Mouse (Mus musculus) hindbrain, embryonic 14.5 days (tissue): Measurements from ENCODE around the gene Clasp1. TPM values are rescaled to one million over a fixed set of nuclear protein-coding genes. Genes with fewer than 3 reads are reported as not detected.
"Not testable (repeated sequence)": the region's sequence is repeated elsewhere in the genome, so short reads cannot be mapped to it uniquely, and the experiment has no call there.

ENCODE experiments used
- ATAC-seq: fragments of 200-750 bp; cut with Nextera tagmentation; 2 replicates; pipeline ENCODE4 v1.8.0; 2017; ENCODE audit warnings: moderate number of reproducible peaks, mild to moderate bottlenecking, moderate TSS enrichment, moderate library complexity; ENCODE audit not compliant: low FRiP score
- DNase-seq: peaks from one replicate; pipeline ENCODE4 v3.0.0-alpha.2; 2015; ENCODE audit warnings: low spot score
- H3K27ac ChIP-seq: fragments of 300-500 bp; sonication (generic); 2 replicates; pipeline ENCODE4 v1.5.1; 2014; ENCODE audit warnings: mild to moderate bottlenecking, moderate library complexity
- H3K27me3 ChIP-seq: fragments of 300-500 bp; sonication (generic); 2 replicates; pipeline ENCODE4 v1.6.1; 2014; ENCODE audit warnings: mild to moderate bottlenecking, low read length, mixed read lengths; ENCODE audit not compliant: control insufficient read depth, insufficient read depth
- H3K36me3 ChIP-seq: fragments of 300-500 bp; sonication (generic); replicated peaks from 2 replicates; pipeline ENCODE4 v1.6.1; 2014; ENCODE audit not compliant: control insufficient read depth, insufficient read depth
- H3K4me1 ChIP-seq: fragments of 300-500 bp; sonication (generic); replicated peaks from 2 replicates; pipeline ENCODE4 v1.6.1; 2014; ENCODE audit warnings: antibody characterized with exemption, low read length, mixed read lengths; ENCODE audit not compliant: control insufficient read depth, insufficient read depth
- H3K4me2 ChIP-seq: fragments of 300-500 bp; sonication (generic); replicated peaks from 2 replicates; pipeline ENCODE4 v1.6.1; 2014; ENCODE audit warnings: mild to moderate bottlenecking, moderate library complexity
- H3K4me3 ChIP-seq: fragments of 300-500 bp; sonication (generic); replicated peaks from 2 replicates; pipeline ENCODE4 v1.5.1; 2014; ENCODE audit warnings: mild to moderate bottlenecking, low read length
- H3K9ac ChIP-seq: fragments of 300-500 bp; sonication (generic); 2 replicates; pipeline ENCODE4 v1.6.1; 2014
- H3K9me3 ChIP-seq: fragments of 300-500 bp; sonication (generic); 2 replicates; pipeline ENCODE4 v1.6.1; 2016; ENCODE audit warnings: low read length; ENCODE audit not compliant: control insufficient read depth
- WGBS: fragments of 180-500 bp; shearing (Covaris S2); extraction: QIAGEN DNeasy Blood & Tissue Kit; methylation state at CpG from one replicate; pipeline ENCODE4 v1.1.7; 2014; 5-methylcytosine and 5-hydroxymethylcytosine counted together
- polyA plus RNA-seq: library from polyadenylated mRNA; unstranded; fragments of >200 nt; fragmentation: Nextera tagmentation; extraction: Ambion mirVana; gene quantifications from 2 replicates; pipeline ENCODE4 v1.2.1, GENCODE M21; 2014

Clasp1 gene
- polyA plus RNA-seq, 1 experiment from 2014 or later = 130 TPM

DNA sequence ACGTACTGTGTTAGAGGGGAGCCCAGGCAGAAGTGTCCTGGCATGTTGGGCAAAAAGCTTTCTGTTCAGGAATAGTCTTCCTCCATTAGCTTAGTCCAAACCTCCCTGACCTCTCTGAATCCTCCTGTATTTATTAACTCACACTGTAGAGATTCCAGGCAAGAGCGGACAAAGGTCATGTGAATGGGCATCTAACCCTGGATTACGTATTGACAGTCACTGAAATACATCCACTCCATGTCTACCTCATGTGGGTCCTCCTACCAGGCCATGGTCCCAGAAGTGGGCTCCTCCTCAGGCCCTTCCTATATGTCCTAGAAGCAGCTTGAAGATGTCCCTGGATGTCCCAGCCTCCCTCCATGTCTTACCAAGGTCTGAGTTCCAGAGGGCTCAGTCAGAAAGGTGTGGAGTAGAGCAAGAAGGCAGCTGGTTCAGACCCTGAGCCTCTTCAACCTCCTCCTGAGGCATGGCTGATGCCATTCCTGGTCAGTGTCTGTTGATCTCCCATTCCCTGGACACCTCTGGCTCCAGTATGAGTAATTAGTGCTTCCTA is 224.8 kb downstream of the Clasp1 start:
- ATAC-seq = no peak
- no peak overlapping the region for H3K4me2 ChIP-seq
- no peak for DNase-seq
- no peaks in the 10 kb centered on the region for H3K4me1 ChIP-seq
- WGBS = 96% methylated on average over 3 of the region's 3 CpGs
- peaks cover 28% of the 10 kb centered on the region for H3K36me3 ChIP-seq
- no peaks in the 10 kb centered on the region for H3K9me3 ChIP-seq
- no peak overlapping the region for H3K9ac ChIP-seq
- no peaks in the 10 kb centered on the region for H3K27me3 ChIP-seq
- no peak overlapping the region for H3K27ac ChIP-seq
- no peak overlapping the region for H3K4me3 ChIP-seq

DNA sequence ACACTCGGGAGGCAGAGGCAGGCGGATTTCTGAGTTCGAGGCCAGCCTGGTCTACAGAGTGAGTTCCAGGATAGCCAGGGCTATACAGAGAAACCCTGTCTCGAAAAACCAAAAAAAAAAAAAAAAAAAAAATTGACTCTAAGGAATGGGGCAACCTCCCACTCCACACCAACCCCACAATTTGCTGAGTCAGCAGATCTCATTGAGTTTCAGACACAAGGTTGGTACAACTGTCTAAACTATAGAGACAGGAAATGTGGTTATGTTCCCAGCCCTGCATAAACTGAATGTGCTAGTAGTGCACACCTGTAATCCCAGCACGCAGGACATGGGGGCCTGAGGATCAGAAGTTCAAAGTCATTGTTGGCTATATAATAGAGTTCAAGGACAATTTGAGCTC is 232.2 kb downstream of the Clasp1 start:
- not testable (repeated sequence) for ATAC-seq, H3K4me2 ChIP-seq, H3K9ac ChIP-seq, H3K36me3 ChIP-seq, H3K4me3 ChIP-seq, H3K4me1 ChIP-seq, H3K27me3 ChIP-seq, DNase-seq, H3K27ac ChIP-seq, H3K9me3 ChIP-seq
- WGBS = 94% methylated on average over 4 of the region's 5 CpGs

DNA sequence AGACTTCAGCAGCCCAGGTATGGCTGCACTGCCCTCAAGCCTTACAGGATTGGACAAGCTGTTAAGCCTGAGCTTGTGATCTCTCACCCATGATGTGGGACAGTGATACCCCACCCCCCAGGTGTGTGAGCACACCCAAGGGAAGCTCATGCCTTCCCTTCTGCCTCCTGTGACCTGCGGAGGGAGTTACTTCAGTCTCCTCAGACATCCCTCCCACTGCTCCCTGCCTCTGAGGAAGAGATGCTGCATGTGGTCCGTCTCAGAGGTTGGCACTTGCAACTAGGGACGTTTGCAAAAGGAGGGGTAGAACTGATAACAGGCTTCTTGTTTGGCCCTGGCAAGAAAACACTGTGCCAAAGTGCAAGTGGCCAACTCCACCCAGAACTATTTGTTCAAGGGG is 234.0 kb downstream of the Clasp1 start:
- H3K4me1 ChIP-seq = peaks cover 4% of the 10 kb centered on the region; the same call in 1 of the 2 replicates
- no peaks in the 10 kb centered on the region for H3K36me3 ChIP-seq
- DNase-seq = no peak
- no peak overlapping the region for H3K4me3 ChIP-seq
- H3K9ac ChIP-seq = no peak overlapping the region
- H3K27ac ChIP-seq = no peak overlapping the region
- 61% methylated on average over 3 of the region's 3 CpGs for WGBS
- ATAC-seq = no peak
- H3K4me2 ChIP-seq = no peak overlapping the region
- H3K27me3 ChIP-seq = peaks cover 7% of the 10 kb centered on the region
- no peaks in the 10 kb centered on the region for H3K9me3 ChIP-seq

DNA sequence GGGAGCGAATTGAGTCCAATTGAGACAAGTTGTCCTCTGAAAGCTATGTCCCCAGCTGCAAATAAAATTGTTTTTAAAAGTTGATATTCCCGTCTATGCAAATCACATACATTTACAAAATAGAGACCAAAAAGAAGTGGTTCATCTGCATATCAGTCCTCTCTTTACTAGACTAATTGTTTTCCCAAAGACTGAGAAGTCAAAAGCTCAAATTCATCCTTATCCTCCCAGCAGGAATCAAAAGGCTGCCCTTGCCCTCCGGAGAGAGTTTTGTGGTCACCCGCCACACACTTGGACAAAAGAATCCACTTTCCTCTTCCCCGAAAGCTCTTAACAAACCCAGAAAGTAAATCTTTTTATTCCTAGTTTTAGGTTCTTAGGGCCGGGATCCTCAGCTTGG is 236.6 kb downstream of the Clasp1 start:
- H3K9me3 ChIP-seq = no peaks in the 10 kb centered on the region
- DNase-seq = no peak
- WGBS = 27% methylated on average over 6 of the region's 6 CpGs
- H3K27ac ChIP-seq = no peak overlapping the region
- H3K36me3 ChIP-seq = no peaks in the 10 kb centered on the region
- H3K4me2 ChIP-seq = no peak overlapping the region
- H3K9ac ChIP-seq = no peak overlapping the region
- H3K4me3 ChIP-seq = no peak overlapping the region
- H3K27me3 ChIP-seq = peaks cover 22% of the 10 kb centered on the region
- peaks cover 10% of the 10 kb centered on the region for H3K4me1 ChIP-seq
- ATAC-seq = no peak

DNA sequence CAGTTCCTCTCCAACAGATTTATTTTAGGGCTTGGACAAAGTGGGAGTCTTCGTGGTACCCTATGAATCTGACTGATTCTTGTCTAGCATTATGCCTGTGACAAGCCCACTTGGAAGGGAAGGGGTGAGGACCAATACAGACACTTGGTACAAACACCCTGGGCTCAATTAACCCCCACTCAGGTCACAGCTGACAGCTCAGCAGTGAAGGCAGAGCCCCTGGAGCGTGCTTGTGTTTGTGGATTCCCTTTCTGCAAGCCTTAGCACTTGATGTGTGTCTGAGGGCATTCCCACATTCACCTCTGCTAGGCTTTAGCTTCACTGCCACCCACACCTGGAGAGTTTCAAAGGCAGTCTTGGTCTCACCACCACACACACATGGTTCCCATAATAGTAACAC is 237.1 kb downstream of the Clasp1 start:
- H3K4me3 ChIP-seq = no peak overlapping the region
- no peaks in the 10 kb centered on the region for H3K9me3 ChIP-seq
- no peak for DNase-seq
- ATAC-seq = no peak
- WGBS = 52% methylated on average over 2 of the region's 2 CpGs
- peaks cover 22% of the 10 kb centered on the region for H3K27me3 ChIP-seq
- no peaks in the 10 kb centered on the region for H3K36me3 ChIP-seq
- H3K9ac ChIP-seq = no peak overlapping the region
- H3K27ac ChIP-seq = no peak overlapping the region
- H3K4me2 ChIP-seq = no peak overlapping the region
- peaks cover 10% of the 10 kb centered on the region for H3K4me1 ChIP-seq

DNA sequence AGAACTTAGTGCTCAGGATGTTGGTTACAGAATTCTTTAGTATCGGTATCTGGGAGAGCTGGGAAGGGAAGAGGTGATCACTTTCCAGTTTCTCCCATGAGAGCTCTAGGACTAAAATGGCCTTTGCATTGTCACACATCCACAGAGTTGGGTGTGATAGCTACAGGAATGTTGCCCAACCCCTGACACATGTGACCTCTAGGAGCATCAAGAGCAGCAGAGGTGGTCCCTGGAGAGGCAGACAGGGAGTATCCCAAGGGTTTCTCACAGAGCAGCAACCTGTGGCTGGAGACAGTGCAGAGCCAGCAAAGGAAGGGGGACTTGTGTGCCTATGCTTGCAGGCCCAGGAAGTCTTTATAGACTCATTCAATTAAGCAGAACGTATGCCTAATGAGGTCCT is 237.6 kb downstream of the Clasp1 start:
- Histone ChIP-seq H3K9ac (no peak overlapping the region), H3K9me3 (no peaks in the 10 kb centered on the region), H3K27me3 (peaks cover 22% of the 10 kb centered on the region), H3K4me3 (no peak overlapping the region), H3K27ac (no peak overlapping the region), H3K4me2 (no peak overlapping the region), H3K36me3 (no peaks in the 10 kb centered on the region), H3K4me1 (peaks cover 10% of the 10 kb centered on the region)
- 83% methylated on average over 2 of the region's 2 CpGs for WGBS
- ATAC-seq (no peak), DNase-seq (no peak)

DNA sequence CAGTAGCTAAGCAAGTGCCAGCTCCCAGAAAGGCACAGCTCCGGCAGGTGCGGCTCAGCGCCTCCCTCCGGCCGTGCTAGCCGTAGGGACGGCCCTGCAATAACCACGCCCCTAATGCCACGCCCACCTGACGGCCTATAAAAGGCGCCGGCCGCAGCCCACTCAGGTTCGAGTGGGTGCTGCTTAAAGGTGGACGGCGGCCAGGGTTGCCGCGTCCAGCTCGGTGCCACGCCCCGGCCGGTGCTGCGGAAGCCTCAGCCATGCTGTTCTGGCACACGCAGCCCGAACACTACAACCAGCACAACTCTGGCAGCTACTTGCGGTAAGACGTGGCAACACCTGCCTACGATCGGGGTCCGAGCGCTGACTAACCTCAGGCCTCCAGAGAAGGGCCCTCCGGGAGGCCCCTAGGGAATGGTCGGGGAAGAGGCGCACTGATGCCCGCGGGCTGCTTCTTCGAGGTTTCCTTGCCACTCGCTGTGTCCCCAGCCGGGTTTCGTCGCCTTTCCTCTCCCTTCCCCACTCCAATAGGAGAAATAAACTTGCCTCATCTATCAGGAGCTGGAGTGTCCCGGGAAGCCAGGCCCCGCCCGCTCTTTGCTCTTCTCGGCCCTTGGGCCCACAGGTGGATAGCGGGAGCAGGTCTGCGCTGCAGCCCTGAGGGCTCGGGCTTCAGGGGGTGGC is 239.1 kb downstream of the Clasp1 start, which contains the start of gene Tfcp2l1:
TSS of gene Tfcp2l1 (plus strand) at position 165 of the 684 bp plus-strand sequence.
- DNase-seq = peak; percentile 66
- Histone ChIP-seq H3K4me2 (peak within 1 kb of the TSS; percentile 99), H3K27me3 (peaks cover 22% of the 10 kb centered on the region), H3K9me3 (no peaks in the 10 kb centered on the region), H3K36me3 (no peaks in the 10 kb centered on the region), H3K9ac (peak within 1 kb of the TSS; percentile 59), H3K27ac (no peak within 1 kb of the TSS), H3K4me1 (peaks cover 10% of the 10 kb centered on the region), H3K4me3 (peak within 1 kb of the TSS; percentile 54)
- under 1% methylated on average over 48 of the region's 48 CpGs for WGBS
- ATAC-seq = peak; percentile 78

DNA sequence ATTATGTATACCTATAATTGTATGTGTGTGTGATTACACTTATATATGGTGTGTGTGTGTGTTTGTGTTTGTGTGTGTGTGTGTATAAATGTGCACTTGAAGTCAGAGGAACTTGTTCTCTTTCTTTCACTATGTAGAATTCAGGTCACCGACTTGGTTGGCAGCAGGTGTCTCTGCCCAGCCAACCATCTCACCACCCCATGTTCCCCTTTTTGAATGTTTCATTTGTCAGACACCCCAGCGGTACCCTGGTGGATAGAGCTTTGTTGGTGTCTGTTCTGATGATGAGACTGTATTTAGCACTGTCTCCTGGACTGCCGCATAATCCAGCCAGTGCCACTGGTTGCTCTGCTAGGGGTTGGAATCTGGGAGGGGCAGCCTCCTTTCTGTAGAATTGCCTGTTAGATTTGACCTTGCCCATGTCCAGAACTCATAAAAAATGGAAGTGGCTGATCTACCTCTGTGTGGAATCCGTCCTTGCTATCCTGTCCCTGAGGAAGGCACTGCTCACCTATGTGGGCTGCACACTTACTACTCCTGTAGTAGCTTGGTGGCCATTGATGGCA is 244.6 kb downstream of the Clasp1 start:
- H3K4me2 ChIP-seq = no peak overlapping the region
- no peaks in the 10 kb centered on the region for H3K9me3 ChIP-seq
- H3K9ac ChIP-seq = no peak overlapping the region
- H3K4me3 ChIP-seq = no peak overlapping the region
- WGBS = 79% methylated on average over 4 of the region's 4 CpGs
- no peaks in the 10 kb centered on the region; the same call in 1 of the 2 replicates for H3K4me1 ChIP-seq
- ATAC-seq = no peak
- peaks cover 9% of the 10 kb centered on the region for H3K27me3 ChIP-seq
- H3K27ac ChIP-seq = no peak overlapping the region
- DNase-seq = no peak
- H3K36me3 ChIP-seq = no peaks in the 10 kb centered on the region

DNA sequence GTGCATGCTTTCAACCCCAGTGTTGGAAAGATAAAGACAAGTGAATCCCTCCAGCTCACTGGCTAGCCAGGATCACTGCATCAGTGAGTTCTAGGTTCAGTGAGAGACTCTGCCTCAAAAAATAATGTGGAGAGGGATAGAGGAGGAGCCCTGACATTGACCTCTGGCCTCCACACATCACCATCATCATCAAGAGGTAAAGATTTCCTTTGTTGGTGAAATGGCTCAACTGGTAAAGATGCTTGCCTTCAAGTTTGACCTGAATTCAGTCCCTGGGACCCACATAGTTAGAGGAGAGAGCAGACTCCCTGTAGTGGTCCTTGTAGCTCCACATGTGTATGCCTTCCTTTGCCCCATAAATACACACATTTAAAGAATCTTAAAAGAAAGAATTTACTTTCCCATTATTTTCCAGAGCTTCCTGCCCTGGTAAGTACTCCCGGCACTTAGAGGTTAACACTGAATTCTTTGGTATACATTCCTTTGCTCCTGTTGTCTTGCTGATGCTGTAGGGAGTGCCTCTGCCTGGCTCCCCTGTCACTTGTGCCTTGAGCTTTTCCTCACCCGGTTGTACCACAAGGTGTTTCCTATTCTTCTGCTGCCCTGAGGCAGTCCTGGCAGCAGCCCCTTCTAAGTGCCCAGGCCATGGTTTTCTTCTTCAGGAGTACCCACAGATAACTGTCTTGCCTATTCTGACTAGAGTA is 253.6 kb downstream of the Clasp1 start:
- H3K4me1 ChIP-seq = no peaks in the 10 kb centered on the region
- H3K36me3 ChIP-seq = no peaks in the 10 kb centered on the region
- H3K27me3 ChIP-seq = no peaks in the 10 kb centered on the region
- WGBS = 73% methylated on average over 2 of the region's 2 CpGs
- no peak overlapping the region for H3K27ac ChIP-seq
- no peaks in the 10 kb centered on the region for H3K9me3 ChIP-seq
- H3K9ac ChIP-seq = no peak overlapping the region
- DNase-seq = no peak
- ATAC-seq = no peak
- H3K4me3 ChIP-seq = no peak overlapping the region
- H3K4me2 ChIP-seq = no peak overlapping the region
